Mouse (Mus musculus) 3134 (cell line): ENCODE results near the gene Traf4.

Source experiments
- DNase-seq: peaks from one replicate; pipeline ENCODE4 v3.0.0-alpha.2; 2011; ENCODE audit warnings: low spot score; ENCODE audit not compliant: insufficient read length; ENCODE audit errors: extremely low read depth

Gene Traf4

DNA sequence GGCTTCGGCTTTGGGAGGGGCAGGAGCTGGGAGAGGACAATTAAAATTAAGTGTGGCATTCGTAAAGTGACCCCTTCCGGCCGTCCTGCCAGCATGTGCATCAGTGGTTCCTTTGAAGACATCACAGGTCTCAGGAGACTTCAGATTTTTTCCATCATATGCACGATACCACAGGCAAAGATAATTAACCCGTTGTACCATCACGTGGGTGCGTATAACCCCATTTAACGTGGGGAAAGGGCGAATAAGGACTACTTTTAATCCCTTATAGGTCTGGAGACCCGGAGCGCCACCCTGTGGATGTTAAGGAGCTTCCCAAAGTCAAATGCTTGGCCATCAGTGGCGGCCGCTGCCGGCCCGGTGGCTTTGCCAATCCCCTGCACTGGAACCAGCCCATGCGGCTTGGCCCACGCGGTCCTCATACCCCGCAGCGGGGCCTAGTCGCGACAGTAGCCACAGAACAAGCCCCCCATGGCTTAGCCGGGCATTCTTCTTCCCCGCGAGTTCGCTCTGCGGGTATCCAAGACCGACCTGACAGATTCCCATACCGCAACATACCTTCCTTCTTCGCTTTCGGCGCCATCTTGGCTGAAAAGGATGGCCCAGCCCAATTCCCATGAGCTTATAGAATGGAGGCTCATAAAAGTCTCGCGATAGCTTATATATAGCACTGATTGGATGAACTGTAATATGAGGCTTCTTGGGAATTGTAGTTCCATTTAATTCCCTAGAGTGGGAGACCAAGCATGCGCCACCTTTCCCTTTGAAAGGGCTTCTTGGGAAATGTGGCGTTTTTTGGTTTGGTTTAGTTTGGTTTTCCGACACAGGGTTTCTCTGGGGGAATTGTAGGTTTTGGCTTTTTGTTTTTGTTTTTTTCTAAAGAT lies 17.8 kb upstream of the Traf4 start, which contains the start of gene Rpl23a:
Gene Rpl23a (minus strand): TSS at position 624 of the 884 bp plus-strand sequence.
- DNase-seq = peak; percentile 87

DNA sequence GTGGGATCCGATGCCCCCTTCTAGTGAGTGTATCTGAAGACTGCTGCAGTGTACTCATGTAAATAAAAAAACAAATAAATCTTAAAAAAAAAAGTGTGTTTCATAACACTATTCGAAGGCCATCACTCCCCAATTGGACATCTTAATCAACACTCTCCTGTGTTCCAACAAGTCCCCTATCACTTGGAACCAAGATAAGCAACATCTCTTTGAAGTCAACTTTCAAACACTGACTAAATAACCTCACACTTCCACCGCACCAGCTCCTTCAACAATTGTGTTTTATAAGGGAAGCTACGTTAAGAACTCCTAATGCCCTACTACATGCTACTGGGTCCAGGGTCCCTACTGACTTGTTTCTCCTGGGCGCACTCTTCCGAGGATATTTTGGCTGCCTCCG lies 17.1 kb upstream of the Traf4 start:
- DNase-seq = no peak

DNA sequence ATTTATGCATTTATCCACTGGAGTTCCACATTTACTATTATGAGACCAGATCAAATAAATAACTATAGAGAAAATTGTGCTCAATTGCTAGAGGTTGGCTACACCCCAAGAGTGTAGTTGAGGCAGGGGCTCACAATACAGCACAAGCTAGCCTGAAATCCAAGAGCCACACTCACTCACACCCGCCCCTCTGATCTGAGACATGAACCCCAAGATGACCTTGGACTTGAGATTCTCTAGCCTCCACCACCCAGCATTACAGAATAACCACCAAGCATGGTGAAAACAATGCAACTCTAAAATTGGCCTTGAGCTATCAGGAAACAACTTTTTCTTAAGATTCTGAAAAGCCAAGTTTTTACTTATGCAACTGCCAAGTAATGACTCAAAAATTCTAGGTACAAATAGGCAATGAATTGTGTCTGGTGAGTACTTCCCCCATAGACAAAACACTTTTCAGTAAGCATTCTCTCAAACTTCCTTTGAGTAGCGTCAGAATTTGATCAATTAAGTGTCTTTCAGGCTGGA lies 16.5 kb upstream of the Traf4 start:
- DNase-seq = no peak

DNA sequence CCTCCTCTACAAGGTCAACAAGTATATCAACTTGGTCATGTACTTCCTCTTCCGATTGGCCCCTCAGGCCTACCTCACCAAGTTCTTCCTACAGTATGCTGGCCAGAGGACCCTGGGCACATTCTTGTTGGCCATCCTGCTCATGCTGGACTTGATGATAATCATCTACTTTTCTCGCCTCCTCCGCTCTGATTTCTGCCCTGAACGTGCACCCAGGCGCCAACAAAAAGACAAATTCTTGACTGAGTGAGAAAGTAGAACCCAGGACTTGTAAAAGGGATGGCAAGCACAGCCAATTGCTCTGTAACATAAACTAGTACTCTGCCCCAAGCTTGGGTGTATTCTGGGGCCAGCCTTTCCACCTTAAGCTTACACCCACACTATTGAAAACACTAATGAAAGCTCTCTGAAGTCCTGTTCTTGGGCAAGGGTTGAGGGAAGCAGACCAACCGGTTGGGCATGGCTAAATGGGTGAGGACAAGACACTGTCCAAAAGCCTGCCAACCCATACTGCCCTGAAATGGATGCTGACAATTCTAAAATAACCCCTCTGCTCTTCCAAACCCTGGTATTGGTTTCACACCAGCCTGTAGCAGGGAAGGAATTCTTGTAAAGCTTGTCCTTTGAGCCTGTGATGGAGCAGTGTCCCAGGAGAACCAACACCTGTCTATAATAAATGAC lies 14.8 kb upstream of the Traf4 start:
- no peak for DNase-seq

DNA sequence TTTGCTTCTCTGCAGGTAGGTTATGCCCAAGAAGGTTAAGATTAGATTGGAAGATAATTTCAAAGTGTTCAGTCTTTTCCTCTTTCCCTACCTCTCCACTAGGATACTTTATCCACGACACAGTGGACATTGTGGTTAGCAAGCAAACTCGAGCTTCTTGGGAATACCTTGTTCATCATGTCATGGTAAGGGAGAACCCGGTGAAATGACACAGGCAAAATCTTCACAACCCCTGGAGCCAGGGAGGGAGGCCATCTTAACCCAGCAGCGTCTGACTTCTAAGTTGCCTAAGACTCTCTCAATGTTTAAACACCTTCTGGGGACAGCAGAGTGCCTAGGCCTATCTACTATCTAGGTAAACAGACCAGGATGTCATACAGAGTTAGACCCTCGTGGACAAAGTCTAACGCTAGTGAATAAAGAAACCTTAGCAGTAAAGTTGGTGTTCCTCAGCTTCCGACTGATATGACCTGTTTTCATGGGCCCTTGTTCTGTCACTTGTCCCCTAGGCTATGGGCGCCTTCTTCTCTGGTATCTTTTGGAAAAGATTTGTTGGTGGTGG lies 14.1 kb upstream of the Traf4 start:
- DNase-seq = no peak

DNA sequence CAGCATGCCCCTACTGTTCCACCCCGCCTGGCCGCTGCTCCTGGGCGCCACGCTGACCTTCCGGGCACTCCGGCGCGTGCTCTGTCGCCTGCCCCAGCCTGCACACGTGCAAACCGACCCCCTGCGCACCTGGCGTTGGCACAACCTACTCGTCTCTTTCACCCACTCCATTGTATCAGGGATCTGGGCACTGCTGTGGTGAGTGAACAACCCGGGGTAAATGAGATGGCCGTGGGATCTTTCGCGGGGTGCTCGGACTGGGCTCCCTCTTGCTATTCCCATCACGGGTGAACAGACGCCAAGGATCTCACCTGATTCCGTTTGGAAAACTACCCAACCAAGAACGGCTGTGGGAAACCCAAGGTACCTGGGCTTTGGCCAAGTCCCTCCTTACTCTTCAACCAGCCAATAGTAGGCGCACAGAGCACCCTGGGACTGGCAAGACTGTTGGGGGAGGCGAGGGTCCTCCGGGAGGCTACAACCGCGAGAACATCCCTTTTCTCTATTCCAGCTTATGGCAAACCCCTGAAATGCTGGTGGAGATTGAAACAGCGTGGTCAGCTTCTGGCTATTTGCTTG lies 13.6 kb upstream of the Traf4 start:
- peak; percentile 84 for DNase-seq

DNA sequence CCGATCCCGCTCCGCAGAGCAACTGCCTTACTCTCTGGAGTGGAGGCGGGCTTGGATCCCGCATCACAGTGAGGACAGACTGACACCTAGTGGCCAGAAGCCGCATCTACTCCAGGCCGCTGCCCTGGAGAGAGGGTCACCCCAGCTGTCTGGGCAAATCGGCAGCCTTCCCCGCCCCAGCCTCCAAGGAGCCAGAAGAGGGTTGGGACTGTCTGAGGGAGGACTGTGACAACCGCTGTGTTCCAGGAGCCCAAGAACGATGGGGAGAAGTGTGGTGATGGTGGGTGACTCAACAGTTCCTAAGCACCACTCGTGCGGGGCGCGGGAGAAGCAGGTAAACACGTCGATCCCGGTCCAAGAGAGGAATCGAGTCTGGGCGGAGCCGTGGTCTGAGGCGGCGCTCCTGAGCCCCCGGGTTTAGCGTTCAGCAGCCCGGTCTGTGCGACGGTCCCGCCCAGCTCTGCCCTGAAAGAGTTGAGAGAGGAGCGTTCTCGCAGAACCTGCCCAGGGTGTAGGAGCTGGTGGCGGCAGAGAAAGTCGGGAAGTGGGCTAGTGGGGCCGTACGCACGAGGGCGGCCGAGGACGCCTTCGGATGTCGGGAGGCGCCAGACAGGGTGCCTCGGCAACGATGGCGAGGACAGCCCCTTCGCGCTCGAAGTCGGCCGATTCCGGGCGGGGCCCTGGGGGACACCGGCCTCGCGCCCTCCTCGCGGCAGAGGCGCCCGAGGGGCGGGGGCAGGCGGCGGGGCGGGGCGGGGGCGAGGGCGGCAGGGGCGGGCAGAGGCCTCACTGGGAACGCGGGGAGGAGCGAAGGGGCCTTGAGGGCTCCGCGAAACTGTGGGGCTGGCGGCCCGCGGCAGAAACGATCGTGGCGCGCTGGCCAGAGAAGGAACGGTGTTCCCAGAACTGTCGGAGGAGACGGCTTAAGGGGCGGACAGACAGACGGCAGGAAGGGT lies 12.8 kb upstream of the Traf4 start:
- DNase-seq = peak; percentile 90

DNA sequence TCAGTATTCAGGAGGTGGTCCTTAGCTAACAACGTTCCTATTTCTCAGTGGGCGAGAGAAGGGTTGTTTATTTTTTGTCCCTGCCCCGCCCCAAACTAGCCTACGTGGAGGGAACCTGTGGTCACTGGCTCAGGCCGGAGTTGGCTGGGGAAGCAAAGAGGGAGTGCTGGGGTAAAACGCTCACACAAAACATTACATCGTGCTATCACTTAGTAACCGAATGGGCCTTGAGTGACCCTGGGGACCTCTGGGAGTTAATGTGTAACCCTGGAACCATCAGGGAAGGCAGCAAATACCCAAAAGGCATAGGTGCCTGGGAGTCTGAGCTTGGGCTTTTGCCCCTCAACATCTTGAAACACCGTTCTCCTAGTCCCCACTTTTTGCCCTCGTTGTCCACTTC lies 12.0 kb upstream of the Traf4 start:
- peak; percentile 66 for DNase-seq

DNA sequence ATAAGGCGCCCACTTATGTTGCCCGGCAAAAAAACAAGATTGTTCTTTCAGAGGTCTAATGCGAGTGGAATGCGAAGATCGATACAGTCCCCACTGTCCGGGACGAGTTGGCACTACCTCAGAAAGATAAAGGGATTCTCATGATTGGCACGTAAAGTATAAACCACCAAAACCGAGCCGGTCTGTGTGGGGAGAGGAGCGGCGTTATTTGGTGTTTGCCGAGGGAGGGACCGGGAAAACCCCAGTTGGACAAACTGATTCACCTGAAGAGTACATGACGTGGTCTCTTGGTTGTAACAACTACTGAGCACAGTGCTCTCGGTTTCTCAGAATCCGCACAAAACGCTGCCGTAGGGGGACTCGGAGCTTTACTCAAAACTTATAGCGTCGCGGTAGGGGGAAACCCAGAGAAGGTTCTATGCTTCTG lies 11.5 kb upstream of the Traf4 start:
- no peak for DNase-seq

DNA sequence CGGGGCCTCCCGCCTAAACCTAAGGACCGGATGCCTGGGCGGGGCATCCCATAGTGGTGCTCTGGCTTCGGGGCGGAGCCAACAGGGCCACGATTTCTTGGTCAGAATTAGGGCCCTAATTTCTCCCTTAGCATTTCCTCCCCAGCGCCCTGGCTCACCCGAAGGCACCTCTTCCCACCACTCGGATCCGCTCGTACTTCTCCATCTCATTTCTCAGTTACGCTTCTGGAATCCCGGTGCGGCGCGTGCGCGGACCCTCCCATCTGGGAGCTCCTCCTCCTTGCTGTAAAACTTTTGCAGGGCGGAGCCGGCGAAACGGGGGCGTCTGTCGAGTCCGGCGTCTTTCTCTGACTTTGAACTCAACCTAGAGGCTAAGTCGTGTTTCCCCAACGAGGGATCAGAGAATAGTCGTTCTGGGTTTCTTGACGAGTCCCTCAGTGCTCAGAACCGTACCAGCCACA lies 11.0 kb upstream of the Traf4 start, which contains the start of the genes Nek8 and Tlcd1:
Gene Nek8 (minus strand): TSS at position 274 of the 461 bp plus-strand sequence.
Gene Tlcd1 (plus strand): TSS at position 310 of the 461 bp plus-strand sequence.
- peak; percentile 92 for DNase-seq

DNA sequence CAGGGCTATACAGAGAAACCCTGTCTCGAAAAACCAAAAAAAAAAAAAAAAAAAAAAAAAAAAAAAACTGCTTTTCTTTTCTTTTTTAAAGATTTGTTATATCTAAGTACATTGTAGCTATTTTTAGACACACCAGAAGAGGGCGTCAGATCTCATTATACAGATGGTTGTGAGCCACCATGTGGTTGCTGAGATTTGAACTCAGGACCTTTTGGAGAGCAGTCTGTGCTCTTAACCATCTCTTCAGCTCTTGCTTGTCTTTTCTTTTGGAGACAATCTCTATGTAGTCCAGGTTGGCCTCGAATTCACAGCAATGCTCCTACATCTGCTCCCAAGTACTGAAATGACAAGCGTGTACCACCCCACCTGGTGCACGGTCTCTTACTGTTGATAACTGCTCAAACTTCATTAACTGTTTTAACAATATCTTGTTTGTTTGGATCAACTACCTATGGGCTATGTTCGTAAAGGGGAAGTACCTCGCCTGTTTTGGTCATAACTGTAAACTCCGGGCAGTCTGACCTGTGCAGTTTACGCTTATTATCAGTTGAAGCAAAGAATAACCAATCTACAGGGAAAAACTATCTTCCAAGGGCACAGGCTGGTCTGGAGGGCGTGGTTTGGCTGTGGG lies 10.5 kb upstream of the Traf4 start:
- no peak for DNase-seq

DNA sequence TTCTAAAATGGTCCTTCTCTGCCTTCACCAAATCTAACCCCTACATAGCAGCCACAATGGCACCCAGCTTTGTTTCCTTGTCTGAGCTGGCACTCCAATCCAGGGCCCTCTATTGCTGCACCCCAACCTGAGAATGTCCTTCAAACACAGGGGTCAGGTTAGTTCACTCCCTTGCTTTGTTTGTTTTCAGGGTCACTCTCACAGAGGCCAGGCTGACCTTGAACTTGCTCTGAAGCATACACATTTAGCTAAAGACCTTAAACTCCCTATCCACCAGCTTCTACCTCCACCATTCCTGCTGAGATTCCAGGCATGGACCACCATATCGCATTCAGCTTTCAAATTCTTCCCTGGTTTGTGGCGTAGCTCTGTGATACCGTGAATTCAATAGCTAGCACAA lies 9.1 kb upstream of the Traf4 start:
- DNase-seq = no peak

DNA sequence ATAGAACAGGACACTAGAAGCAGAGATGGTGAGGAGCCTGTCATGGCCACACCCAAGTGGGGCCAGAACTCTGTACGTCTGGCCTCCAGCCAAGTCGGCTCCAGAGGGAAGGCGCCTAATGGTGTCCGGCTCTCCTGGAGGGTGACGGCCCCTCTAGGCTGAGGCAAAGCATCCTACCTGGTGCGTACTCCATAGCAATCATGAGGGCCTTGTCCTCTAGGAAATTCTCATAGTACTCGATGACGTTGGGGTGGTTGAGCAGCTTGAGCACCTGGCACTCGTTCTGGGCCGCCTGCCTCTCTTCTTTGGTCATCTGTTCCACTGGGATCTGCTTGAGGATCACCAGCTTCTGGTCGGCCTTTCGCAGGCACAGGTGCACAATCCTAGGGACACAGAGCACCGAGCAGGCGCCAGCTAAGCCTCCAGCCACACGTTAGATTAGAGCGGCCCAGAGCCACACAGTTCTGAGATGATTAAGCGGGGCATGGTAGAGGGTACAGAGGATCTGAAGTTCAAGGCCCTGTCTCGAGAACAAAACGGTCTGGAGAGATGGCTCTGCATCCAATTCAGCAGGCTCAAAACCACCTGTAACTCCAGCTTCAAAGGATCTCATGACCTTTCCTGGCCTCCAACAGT lies 7.5 kb upstream of the Traf4 start:
- DNase-seq = no peak

DNA sequence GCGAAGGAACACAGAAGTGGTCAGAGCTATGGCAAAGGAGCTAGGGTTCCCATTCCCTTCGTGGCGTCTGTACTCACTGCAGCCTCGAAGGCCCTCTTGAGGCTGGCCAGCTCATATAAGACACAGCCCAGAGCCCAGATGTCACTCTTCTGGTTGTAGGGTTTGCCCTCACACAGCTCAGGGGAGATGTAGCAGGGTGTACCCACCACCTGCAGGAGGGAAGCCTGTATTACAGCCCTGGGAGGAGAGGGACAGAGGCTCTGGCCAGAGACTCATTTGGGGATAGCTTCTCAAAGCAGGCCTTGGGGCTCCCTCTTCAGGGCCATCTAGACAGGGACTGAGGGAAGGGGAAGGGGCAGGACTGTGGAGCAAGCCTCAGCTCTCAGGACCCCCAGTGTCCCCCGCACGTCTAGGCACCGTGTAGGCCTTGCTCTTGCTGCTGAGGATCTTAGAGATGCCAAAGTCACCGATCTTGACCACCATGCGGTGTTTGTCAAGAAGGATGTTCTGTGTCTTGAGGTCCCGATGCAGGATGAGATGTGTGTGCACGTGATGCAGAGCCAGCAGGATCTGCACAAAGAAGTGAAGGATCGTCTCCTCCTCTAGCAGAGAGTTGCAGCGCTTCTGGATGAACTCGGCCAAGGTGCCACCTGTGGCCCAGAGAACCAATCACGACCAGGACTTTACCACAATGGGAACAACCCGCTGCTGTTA lies 6.8 kb upstream of the Traf4 start:
- no peak for DNase-seq

DNA sequence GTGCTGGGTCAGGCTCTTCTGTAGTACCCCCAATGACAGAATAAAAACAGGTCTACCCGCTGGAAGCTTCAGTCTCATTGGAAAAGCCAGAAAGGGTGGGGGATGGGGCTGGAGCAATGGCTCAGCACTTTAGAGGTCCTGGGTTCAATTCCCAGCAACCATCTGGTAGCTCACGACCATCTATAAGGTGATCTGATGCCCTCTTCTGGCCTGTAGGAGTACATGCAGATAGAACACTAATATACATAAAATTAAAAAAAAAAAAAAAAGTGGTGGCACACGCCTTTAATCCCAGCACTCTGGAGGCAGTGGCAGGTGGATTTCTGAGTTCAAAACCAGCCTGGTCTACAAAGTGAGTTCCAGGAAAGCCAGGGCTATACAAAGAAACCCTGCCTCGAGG lies 5.9 kb upstream of the Traf4 start:
- DNase-seq = no peak

DNA sequence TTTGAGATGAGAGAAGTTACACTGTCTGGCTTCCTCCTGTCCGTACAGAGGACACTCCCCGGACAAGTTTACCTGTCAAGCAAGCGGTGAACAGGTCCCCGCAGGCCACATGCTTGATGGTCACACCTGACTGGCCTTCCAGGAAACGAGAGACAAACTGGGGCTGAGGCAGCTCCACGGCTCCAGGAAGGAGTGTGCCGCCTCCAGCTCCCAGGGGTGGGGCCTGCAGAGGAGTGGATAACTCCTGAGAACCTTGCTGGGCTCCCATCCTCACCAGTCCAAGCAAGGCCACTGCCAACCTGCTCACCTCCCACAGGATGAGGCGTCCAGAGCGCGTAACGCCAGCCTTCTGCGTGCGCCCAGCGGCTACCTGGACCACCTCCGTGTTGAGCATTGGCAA lies 4.9 kb upstream of the Traf4 start:
- no peak for DNase-seq

DNA sequence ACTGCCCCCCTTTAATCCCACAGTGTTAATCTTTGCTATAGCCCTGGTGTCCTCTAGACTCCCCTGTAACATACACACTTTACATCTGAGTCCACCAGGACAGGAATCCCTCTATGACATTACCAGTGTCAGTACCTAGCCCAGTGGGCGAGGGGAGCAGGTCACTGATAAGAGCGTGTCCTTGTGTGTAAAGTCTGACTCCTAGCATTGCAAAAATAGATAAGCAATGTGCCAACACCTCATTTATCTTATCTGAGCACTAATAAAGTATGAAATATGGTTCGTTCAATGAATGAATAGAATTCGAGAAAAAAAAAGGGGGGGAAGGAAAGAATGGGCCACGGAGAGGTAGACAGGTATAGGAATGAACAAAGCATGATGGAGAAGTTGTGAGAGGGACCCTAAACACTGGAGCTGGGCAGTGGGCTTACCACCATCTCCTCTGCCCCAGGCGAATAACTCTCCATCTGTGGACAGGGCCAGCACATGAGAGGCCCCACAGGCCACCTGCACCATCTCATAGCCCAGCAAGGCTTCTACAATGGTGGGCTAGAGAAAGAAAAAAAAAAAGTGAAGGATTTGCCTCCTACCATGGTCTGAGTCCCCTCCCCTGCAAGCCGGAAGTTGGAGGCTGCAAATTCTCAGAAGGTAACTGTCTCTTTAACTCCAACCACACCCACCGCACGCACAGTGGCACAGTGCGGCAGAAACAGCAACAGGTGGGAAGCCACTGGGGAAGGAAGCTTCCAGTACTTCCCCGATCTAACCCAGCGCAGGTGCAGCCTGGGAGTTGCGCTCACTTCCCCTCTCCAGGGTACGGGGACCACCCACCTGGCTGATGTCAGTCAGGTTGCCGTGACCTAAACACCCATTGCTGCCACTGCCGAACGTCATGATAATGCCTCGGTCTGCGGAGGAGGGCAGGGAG lies 3.4 kb upstream of the Traf4 start:
- DNase-seq = no peak
